Mouse (Mus musculus) ovary, adult 10 weeks (tissue): ENCODE data around the gene Kansl1l. TPM values are rescaled to one million over a fixed set of nuclear protein-coding genes. Genes with fewer than 3 reads are reported as not detected.

ENCODE experiments used
- polyA plus RNA-seq: library from polyadenylated mRNA; stranded (reverse); fragments of 350-450 nt; fragmentation: Illumina TruSeq; extraction: RNeasy Lipid Tissue Mini Kit (QIAGEN cat#74804); gene quantifications from one replicate; pipeline ENCODE4 v1.2.3, GENCODE M21; 2014

Gene Kansl1l
- polyA plus RNA-seq, result 95.5 TPM

DNA sequence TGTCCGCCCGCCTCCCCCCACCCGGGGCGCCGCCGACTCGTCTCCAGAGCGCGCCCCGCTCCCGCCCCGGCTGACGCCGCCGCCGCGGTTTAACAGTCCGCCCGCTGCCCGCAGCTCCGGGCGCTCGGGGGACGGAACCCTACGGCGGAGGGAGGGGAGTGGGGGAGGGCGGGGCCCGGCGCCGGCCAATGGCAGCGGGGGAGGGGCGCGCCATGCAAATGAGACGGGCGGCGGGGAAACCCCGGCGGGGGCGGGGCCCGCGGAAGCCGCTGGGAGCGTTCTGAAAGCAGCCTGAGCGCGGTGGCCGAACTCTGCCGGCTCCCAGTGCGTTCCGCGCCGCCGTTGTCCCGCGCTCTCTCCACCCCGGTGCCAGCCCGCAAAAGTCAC is at the start of gene Kansl1l:
TSS of gene Kansl1l (minus strand) at position 110 of the 387 bp plus-strand sequence.

DNA sequence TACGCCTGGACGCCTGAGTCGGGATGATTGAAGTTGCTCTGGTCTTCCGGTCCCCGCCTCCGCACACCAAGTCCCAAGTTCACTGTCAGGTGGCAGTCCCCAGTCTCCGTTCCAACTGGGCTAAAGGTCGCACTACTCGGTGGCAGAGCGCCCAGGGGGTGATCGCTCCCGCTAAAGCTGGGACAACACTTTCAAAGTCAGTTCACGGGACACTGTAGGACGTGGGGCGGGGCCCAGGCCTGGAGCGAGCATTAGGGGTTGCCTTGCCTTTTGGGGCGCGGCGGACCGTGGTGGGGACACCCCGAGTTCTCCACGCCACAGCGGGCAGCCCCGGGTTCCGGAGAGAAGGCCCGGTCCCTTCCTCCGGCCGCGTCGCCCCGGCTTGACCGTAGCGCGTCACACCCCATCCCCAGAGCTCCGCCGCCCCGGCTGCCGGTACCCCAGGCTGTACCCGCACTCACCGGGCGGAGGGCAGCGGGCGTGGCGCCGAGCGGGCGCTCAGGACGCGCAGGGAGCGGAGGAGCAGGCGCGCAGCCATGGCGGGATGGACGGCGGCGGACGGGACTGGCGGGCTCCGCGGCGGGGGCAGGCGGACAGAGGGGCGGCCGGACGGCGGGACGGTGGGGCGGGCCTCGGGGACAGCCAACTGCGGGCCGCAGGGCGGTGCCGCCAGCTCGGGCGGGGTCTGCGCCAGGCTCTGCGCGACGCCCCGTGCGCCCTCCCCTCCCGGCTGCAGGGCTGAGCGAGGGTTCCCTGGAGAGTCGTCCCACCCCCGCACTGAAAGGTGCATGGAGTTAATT is 45.5 kb upstream of the Kansl1l start, which contains the start of gene Acadl:
TSS of gene Acadl (minus strand) at position 566 of the 800 bp plus-strand sequence.

DNA sequence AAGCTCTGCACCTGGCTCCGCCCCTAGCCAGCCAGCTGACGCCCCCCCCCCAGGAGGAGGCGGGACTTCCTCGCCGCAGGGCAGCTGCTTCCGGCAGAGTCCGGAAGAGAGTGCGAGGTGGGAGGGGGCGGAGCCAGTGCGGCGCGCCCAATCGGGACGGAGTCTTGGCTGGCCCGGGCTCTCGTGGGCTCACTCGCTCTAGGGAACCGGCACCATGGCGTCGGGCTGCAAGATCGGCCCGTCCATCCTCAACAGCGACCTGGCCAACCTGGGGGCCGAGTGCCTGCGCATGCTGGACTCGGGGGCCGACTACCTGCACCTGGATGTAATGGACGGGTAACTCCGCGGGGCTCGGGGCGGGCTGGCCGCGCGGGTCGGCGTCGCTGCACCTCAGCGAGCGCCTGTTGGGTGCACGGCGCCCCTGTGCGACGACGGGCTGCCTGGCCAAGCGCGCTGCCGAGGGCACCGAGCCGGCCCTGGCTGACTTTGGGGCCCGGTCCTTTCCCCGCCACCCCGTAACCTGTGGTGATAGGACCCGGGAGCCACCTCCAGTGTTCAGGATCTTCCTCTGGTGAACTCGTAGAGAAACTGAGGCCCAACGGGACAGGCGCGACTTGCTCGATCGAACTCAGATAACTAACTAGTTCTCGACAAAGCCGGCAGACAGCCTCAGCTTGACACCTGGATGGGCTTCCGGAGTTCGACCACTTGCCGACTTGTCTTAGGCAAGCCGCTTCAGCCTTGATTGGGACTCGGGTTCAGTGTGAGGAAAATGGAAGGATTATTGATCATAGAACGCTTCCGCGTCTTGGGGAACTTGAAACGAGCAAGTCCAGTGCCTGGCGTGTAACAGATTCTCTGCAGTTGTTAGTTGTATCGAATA is 116.4 kb downstream of the Kansl1l start, which contains the start of gene Rpe:
TSS of gene Rpe (plus strand) at position 139 of the 883 bp plus-strand sequence.

Other genes with a start within 250 kb of the Kansl1l start
- 151 TPM for gene Rpe, start 116.7 kb downstream of the Kansl1l start, polyA plus RNA-seq
- 283 TPM for gene Acadl, start 45.7 kb upstream of the Kansl1l start, polyA plus RNA-seq
- gene Myl1, start 127.8 kb upstream of the Kansl1l start, polyA plus RNA-seq, result 9.3 TPM
- 22.2 TPM for gene Lancl1, start 221.3 kb upstream of the Kansl1l start, polyA plus RNA-seq